Mouse (Mus musculus): Measurements from ENCODE around the gene Crlf1.

DNA sequence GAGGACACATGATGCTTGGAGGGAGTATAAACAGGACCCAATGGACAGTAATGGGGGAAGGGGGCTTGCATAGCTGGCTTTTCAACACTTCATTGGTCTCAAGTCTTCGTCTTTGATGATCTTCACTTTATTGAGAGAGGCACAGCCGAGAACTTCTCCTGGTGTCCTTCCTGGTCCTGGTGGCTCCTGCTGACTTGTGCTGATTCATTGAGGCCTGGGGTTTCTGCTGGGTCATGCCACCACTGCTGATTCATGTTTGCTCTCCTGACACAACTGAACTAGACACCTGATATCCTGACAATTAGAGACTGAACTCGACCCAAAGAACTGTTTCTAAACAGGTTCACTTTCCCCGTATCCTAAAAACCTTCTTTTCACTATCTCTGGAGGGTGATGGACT, 49.6 kb upstream of the Crlf1 start:
- TF ChIP-seq CTCF (IDR thresholded peaks at IDR 0.05; ENCODE audit: low read depth) (no peak), EP300 (optimal IDR thresholded peaks at IDR 0.05) (no peak)
